Mouse (Mus musculus) macrophage (primary cell): Measurements from ENCODE around the gene Ppp2r3c. TPM values are rescaled to one million over a fixed set of nuclear protein-coding genes. Genes with fewer than 3 reads are reported as not detected.
"Not testable (repeated sequence)": the region's sequence is repeated elsewhere in the genome, so short reads cannot be mapped to it uniquely, and the experiment has no call there.

ENCODE experiments used
- H3K27ac ChIP-seq: fragments of 350-480 bp; formaldehyde crosslinking; 2 replicates; pipeline ENCODE4 v1.9.0; 2021
- H3K36me3 ChIP-seq: fragments of 350-480 bp; formaldehyde crosslinking; 2 replicates; pipeline ENCODE4 v1.9.0; 2021; ENCODE audit errors: inconsistent target
- H3K4me3 ChIP-seq: fragments of 350-480 bp; formaldehyde crosslinking; 2 replicates; pipeline ENCODE4 v1.9.0; 2021; ENCODE audit errors: inconsistent target
- H3K79me2 ChIP-seq: fragments of 350-480 bp; formaldehyde crosslinking; 2 replicates; pipeline ENCODE4 v1.9.0; 2021; ENCODE audit errors: inconsistent target
- WGBS: methylation state at CpG from one replicate; pipeline ENCODE4 v1.1.7; 2026; ENCODE audit warnings: inconsistent platforms; ENCODE audit not compliant: missing documents; 5-methylcytosine and 5-hydroxymethylcytosine counted together
- polyA plus RNA-seq: library from polyadenylated mRNA; stranded (reverse); fragments of 250-400 nt; gene quantifications from 3 replicates; pipeline ENCODE4 v1.2.4, GENCODE M21; 2018; ENCODE audit warnings: inconsistent platforms

Gene Ppp2r3c
- polyA plus RNA-seq, 1 experiment from 2014 or later, result 11.8 TPM

GRCm38 (mm10) chr12:55307566-55307965 is 4.8 kb upstream of the Ppp2r3c start:
- no peaks in the 10 kb centered on the region for H3K79me2 ChIP-seq
- WGBS, result 89% methylated on average over 6 of the region's 6 CpGs
- H3K27ac ChIP-seq, result no peak overlapping the region
- no peak overlapping the region for H3K4me3 ChIP-seq
- H3K36me3 ChIP-seq, result 0 out of 2 replicates have a peak, but pooled peaks cover 6% of the 10 kb centered on the region

GRCm38 (mm10) chr12:55306371-55306770 is 3.6 kb upstream of the Ppp2r3c start:
- Histone ChIP-seq H3K27ac (no peak overlapping the region), H3K79me2 (peaks cover 5% of the 10 kb centered on the region), H3K4me3 (no peak overlapping the region), H3K36me3 (0 out of 2 replicates have a peak, but pooled peaks cover 6% of the 10 kb centered on the region)
- 94% methylated on average over 4 of the region's 4 CpGs for WGBS

- WGBS, result 20% methylated on average over 11 of the region's 11 CpGs
These were observed 1.1 kb downstream of the Ppp2r3c start for GRCm38 (mm10) chr12:55301472-55302300.

DNA sequence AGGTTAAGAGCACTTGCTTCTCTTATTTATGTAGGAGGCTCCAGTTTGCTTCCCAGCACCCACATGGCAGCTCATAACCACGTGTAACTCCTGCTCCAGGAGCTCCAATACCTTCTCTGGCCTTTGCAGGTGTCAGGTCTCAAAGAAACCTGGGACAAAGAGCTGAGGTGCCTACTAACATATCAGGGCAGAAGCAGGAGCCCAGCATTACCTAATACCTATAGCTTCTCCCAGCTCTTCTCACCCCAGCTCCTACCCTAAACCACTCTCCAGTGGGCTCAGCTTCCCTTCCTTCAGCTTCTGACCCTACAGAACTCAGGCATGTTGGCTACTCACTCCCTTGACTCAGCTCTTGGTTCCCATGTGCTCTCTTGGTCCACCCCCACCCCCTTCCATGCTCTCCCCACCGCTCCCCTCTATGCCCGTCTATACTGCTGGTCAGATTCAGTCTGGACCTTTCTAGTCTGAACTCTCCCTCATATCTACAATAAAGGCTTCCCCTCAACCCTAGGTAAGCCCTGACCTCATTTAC is 1.9 kb downstream of the Ppp2r3c start:
- H3K79me2 ChIP-seq, result peaks cover 22% of the 10 kb centered on the region
- 78% methylated on average over 3 of the region's 3 CpGs for WGBS
- H3K36me3 ChIP-seq, result peaks cover 23% of the 10 kb centered on the region
- H3K27ac ChIP-seq, result 0 out of 2 replicates have a peak overlapping the region, but pooled peaks have one; percentile 86
- peak overlapping the region; percentile 90; the same call in 1 of the 2 replicates for H3K4me3 ChIP-seq

More at GRCm38 (mm10) chr12:55301472-55302300, 1.1 kb downstream of the Ppp2r3c start:
- Histone ChIP-seq H3K4me3 (peak overlapping the region; percentile 90), H3K27ac (peak overlapping the region; percentile 86), H3K79me2 (peaks cover 22% of the 10 kb centered on the region), H3K36me3 (peaks cover 19% of the 10 kb centered on the region; the same call in 1 of the 2 replicates)

GRCm38 (mm10) chr12:55299336-55299735 is 3.5 kb downstream of the Ppp2r3c start, which contains the start of gene 1110008L16Rik:
Gene 1110008L16Rik, plus strand, starts transcription at chr12:55299577.
- Histone ChIP-seq H3K27ac (peak within 1 kb of the TSS; percentile 19; the same call in 1 of the 2 replicates), H3K36me3 (peaks cover 36% of the 10 kb centered on the region), H3K4me3 (no peak within 1 kb of the TSS), H3K79me2 (peaks cover 22% of the 10 kb centered on the region)
- WGBS, result 7% methylated on average over 5 of the region's 5 CpGs

GRCm38 (mm10) chr12:55298112-55298511 is 4.7 kb downstream of the Ppp2r3c start:
- Histone ChIP-seq H3K36me3 (peaks cover 48% of the 10 kb centered on the region), H3K4me3 (no peak overlapping the region), H3K27ac (no peak overlapping the region), H3K79me2 (peaks cover 22% of the 10 kb centered on the region)
- 90% methylated on average over 9 of the region's 9 CpGs for WGBS

DNA sequence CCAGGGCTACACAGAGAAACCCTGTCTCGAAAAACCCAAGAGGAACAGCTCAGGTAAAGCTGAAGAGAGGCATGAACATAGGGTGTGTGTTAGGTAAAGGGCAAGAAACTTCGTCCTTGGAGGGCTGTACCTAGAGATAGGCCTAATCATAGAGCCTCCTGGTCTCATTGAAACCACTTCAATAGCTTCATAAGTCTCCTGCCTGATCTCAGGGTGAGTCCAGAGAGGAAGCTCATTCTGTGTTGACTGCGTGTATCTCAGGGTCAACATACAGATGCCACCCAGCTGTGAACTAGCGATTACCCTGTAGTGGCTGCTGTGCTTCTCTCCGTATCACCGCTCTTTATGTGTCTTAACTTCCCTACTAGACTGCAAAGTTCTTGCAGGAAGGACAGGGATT is 25.2 kb downstream of the Ppp2r3c start:
- H3K36me3 ChIP-seq, H3K79me2 ChIP-seq, H3K27ac ChIP-seq, H3K4me3 ChIP-seq: not testable (repeated sequence)
- WGBS, result 83% methylated on average over 2 of the region's 6 CpGs

DNA sequence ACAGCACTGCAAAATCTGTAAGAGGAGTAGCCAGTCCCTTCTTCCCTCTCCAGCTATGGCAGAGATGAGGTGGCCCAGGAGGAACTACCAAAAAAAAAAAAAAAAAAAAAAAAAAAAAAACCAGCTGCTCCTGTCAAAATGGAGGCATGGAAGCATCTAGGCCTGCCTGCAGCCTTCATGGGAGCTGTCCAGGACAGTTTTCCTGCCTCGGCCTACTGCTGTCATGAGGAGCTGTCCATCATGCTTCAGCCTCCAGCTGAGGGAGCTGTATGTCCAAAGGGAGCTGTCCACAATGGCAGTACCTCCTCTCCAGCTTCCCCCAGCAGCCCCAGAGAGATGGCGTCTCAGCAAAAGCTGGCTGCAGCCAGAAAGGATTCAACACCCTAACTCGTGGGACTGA is 30.6 kb downstream of the Ppp2r3c start:
- no peaks in the 10 kb centered on the region for H3K79me2 ChIP-seq
- no peak overlapping the region for H3K27ac ChIP-seq
- WGBS, result 94% methylated on average over 3 of the region's 3 CpGs
- H3K4me3 ChIP-seq, result no peak overlapping the region
- no peaks in the 10 kb centered on the region for H3K36me3 ChIP-seq

- WGBS, result no CpG with 5 or more reads among the region's 5 CpGs
- not testable (repeated sequence) for H3K36me3 ChIP-seq
These were observed 39.4 kb downstream of the Ppp2r3c start for GRCm38 (mm10) chr12:55263385-55263784.

GRCm38 (mm10) chr12:55261950-55262349 is 40.8 kb downstream of the Ppp2r3c start:
- no CpG with 5 or more reads among the region's 8 CpGs for WGBS
- not testable (repeated sequence) for H3K36me3 ChIP-seq, H3K27ac ChIP-seq, H3K79me2 ChIP-seq, H3K4me3 ChIP-seq

More at GRCm38 (mm10) chr12:55263385-55263784, 39.4 kb downstream of the Ppp2r3c start:
- H3K27ac ChIP-seq, H3K79me2 ChIP-seq, H3K4me3 ChIP-seq: not testable (repeated sequence)

- H3K79me2 ChIP-seq, H3K4me3 ChIP-seq, H3K36me3 ChIP-seq, H3K27ac ChIP-seq: not testable (repeated sequence)
- no CpG with 5 or more reads among the region's 8 CpGs for WGBS
These were observed 60.6 kb downstream of the Ppp2r3c start for GRCm38 (mm10) chr12:55242243-55242642.

- H3K4me3 ChIP-seq, result peak overlapping the region; percentile 20; the same call in 1 of the 2 replicates
- H3K79me2 ChIP-seq, H3K36me3 ChIP-seq, H3K27ac ChIP-seq: not testable (repeated sequence)
- WGBS, result no CpG with 5 or more reads among the region's 25 CpGs
These were observed 72.3 kb downstream of the Ppp2r3c start for GRCm38 (mm10) chr12:55230520-55230861.

GRCm38 (mm10) chr12:55229626-55230519 is 72.9 kb downstream of the Ppp2r3c start, which contains the start of gene Srp54c:
Gene Srp54c, plus strand, starts transcription at chr12:55230168.
- peak within 1 kb of the TSS; percentile 20; the same call in 1 of the 2 replicates for H3K4me3 ChIP-seq
- not testable (repeated sequence) for H3K36me3 ChIP-seq, H3K27ac ChIP-seq, H3K79me2 ChIP-seq
- WGBS, result no CpG with 5 or more reads among the region's 57 CpGs
